Mouse (Mus musculus) bone marrow, adult 2 months (tissue): ENCODE results near the gene Maml3. TPM values are rescaled to one million over a fixed set of nuclear protein-coding genes. Genes with fewer than 3 reads are reported as not detected.

Experiments
- H3K27ac ChIP-seq: fragments of 200-500 bp; 2 replicates; pipeline ENCODE4 v1.5.1; 2012; ENCODE audit warnings: low read depth, mild to moderate bottlenecking, control low read depth, inconsistent platforms, low read length; ENCODE audit not compliant: control insufficient read depth, poor library complexity, insufficient read depth
- H3K4me1 ChIP-seq: fragments of 200-500 bp; 2 replicates; pipeline ENCODE4 v1.6.1; 2011; ENCODE audit warnings: low read length; ENCODE audit not compliant: control insufficient read depth, insufficient read depth
- H3K4me3 ChIP-seq: fragments of 200-500 bp; replicated peaks from 2 replicates; pipeline ENCODE3; 2011; ENCODE audit warnings: mild to moderate bottlenecking, low read depth, low read length, control low read depth; ENCODE audit not compliant: control insufficient read depth
- CTCF ChIP-seq: fragments of 200-500 bp; IDR thresholded peaks from 2 replicates; pipeline ENCODE4 v1.5.1; 2011; ENCODE audit warnings: low read length, control low read depth; ENCODE audit not compliant: control insufficient read depth, insufficient read depth
- POLR2A ChIP-seq: fragments of 200-500 bp; IDR thresholded peaks from 2 replicates; pipeline ENCODE4 v1.6.1; 2011; ENCODE audit warnings: low read depth, mild to moderate bottlenecking, control low read depth, low read length, borderline replicate concordance; ENCODE audit not compliant: control insufficient read depth
- WGBS: fragments of 180-500 bp; shearing (Covaris S2); methylation state at CpG from one replicate; pipeline ENCODE4 v1.1.7; 2018; 5-methylcytosine and 5-hydroxymethylcytosine counted together
- polyA plus RNA-seq: library from polyadenylated mRNA; stranded (reverse); fragments of >200 nt; gene quantifications from 2 replicates; pipeline ENCODE4 v1.2.4, GENCODE M21; 2011; ENCODE audit warnings: low replicate concordance; ENCODE audit not compliant: missing spikeins, insufficient read depth, insufficient read length

Gene Maml3
- polyA plus RNA-seq, 1 experiment = 4.9 TPM

DNA sequence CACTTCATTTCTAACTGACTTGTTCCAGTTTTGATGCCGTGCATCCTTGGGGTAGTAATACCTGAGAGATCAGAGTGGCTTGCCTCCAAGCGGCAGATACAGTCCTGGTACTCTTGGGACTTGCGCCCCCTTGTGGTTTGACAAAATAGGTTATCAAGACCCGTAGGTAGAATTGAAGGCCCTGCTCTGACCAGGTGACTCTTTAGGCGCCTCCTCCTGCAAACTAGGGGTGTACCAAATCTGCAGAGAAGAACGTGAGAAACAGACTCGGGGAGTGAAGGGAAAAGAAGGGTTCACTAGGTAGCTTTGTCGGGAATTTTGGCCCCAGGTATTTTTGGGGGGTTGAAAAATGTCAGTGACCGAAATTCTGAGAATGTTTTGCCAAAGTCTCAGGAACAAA is 452.6 kb downstream of the Maml3 start:
- TF ChIP-seq POLR2A = no peak
- peak; percentile 76 for TF ChIP-seq CTCF
- Histone ChIP-seq H3K4me3 (peak overlapping the region; percentile 0), H3K4me1 (peaks cover 6% of the 10 kb centered on the region; the same call in 1 of the 2 replicates), H3K27ac (peak overlapping the region; percentile 80)
- under 1% methylated on average over 9 of the region's 9 CpGs for WGBS

DNA sequence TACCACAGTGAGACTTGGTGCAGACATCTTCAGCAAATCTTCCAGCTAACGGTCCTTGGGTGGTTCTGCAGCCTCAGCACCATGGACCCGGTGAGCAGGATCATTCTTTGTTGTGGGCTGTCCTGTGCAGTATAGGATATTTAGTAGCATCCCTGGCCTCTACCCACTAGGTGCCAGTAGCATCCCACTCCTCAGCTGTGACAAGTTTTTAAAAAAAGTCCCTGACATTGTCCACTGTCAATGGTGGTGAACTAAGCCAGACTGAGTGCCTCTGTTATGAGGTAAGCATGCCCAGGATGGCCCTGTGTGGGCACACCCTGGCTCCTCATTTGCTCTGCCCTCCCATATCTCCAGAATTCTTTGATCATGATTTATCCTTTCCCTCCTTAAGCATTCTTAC is 453.7 kb downstream of the Maml3 start:
- 78% methylated on average over 2 of the region's 2 CpGs for WGBS
- Histone ChIP-seq H3K4me3 (no peak overlapping the region), H3K27ac (no peak overlapping the region), H3K4me1 (peaks cover 6% of the 10 kb centered on the region; the same call in 1 of the 2 replicates)
- no peak for TF ChIP-seq POLR2A
- TF ChIP-seq CTCF = peak; percentile 23; the same call in 1 of the 2 replicates

DNA sequence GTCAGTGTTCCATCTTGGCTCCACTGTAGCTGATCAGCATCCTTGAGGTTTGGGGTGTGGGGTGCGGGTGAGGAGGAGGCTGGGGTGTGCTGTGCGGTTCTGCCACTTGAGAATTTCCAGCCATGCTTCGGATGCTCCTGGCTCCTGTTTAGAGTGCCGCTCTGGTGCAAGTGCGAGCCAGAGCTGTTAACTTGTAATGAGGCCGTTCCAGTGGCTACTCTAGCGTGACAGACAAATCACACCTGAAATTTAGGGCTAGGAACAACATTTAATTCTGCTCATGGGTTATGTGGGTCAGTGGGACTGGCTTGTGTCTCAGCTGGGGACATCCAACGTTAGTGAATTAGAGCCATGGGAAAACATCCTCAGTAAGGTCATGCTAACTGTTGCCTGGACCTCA is 454.9 kb downstream of the Maml3 start:
- H3K4me1 ChIP-seq = peaks cover 3% of the 10 kb centered on the region; the same call in 1 of the 2 replicates
- WGBS = 84% methylated on average over 8 of the region's 8 CpGs
- TF ChIP-seq POLR2A (no peak), CTCF (no peak)
- H3K4me3 ChIP-seq = no peak overlapping the region
- H3K27ac ChIP-seq = no peak overlapping the region

DNA sequence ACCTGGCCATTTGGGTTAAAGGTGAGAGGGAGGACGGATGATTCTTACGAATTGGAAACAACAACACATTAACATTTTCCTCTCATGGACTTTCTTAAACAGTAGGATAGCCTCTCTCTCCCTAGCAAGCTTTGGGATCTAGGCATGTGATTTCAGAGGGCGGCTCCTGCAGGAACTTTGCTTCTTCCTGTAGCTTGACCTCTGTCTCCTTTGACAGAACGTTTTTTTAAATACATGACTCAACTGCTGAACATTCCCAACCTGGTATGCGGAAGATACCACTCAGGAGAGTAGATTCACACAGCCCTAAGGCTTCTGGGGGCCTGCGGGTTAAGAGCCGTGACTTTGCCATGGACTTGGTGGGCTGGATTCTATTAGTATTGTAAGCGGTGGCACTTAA is 455.4 kb downstream of the Maml3 start:
- Histone ChIP-seq H3K4me1 (peaks cover 3% of the 10 kb centered on the region; the same call in 1 of the 2 replicates), H3K27ac (no peak overlapping the region), H3K4me3 (no peak overlapping the region)
- no peak for TF ChIP-seq POLR2A
- TF ChIP-seq CTCF = no peak
- 83% methylated on average over 8 of the region's 8 CpGs for WGBS

DNA sequence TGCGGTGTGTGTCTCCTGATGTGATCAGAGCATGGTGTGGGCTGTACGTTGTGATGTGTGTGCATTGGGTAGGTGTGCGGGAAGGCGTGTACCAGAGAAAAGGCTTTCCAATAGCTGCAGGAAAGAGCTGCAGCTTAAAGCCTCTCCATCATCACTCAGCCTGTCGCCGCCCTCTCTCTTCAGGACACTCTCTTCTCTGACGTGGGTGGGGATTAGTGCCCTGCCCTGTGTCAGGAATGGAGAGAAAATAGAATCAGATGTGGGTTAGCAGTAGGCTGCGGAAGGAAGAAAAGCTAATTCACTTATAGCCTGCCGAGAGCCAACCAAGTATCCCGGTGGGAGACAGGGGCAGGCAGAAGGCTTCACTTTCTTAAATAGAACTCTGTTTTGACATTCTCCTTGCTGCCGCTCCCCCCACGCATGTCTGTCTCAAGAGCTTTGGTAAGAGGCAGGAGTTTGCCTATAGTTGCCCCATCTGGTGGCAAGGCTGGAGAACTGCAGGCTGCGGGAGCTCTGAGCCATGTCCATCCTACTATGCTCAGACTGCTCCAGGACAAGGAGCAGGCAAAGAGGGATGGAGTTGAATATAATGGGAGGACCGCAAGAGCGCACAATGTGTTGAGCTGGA is 456.7 kb downstream of the Maml3 start:
- TF ChIP-seq POLR2A = no peak
- TF ChIP-seq CTCF = peak; percentile 88
- no peak overlapping the region for H3K4me3 ChIP-seq
- WGBS = 43% methylated on average over 15 of the region's 15 CpGs
- H3K4me1 ChIP-seq = no peaks in the 10 kb centered on the region; the same call in 1 of the 2 replicates
- H3K27ac ChIP-seq = no peak overlapping the region

DNA sequence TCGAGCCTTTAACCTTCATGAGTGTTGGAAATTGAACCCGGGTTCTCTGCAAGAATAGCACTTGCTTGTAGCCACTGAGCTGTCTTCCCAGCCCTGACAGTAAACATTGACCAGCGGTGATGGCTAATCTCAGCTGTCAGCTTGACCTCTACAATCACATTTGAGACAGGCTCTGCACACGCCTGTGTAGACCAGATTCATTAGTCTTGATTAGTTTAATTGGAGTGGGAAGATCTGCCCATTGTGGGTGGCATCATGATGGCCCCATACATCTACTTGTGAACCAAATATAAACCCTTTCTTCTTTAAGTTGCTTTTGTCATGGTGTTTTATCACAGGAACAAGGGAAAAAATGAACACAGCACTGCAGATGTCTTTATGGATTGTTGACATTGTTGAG is 457.5 kb downstream of the Maml3 start:
- 86% methylated on average over 4 of the region's 4 CpGs for WGBS
- no peaks in the 10 kb centered on the region; the same call in 1 of the 2 replicates for H3K4me1 ChIP-seq
- TF ChIP-seq CTCF = no peak
- TF ChIP-seq POLR2A = no peak
- no peak overlapping the region for H3K4me3 ChIP-seq
- H3K27ac ChIP-seq = no peak overlapping the region

DNA sequence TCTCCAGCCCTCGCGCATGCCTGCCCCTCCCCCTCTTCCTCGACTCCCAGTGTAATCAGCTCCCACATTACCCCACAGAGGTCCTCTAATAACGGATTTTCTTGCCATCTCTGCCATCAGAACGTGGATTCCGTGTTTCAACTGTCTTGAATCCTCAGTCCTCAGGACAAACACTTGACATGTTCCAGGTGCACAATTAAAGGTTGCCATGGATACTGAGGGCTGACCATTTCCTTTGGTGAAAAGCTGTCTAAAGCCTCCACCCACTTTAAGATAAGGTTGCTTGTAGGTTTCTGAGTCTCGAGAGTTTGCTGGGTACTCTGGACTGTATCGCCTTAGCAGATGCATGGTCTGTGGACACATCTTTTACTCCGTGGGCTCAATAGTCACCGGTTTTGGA is 458.6 kb downstream of the Maml3 start:
- Histone ChIP-seq H3K4me3 (no peak overlapping the region), H3K4me1 (no peaks in the 10 kb centered on the region; the same call in 1 of the 2 replicates), H3K27ac (no peak overlapping the region)
- 69% methylated on average over 10 of the region's 10 CpGs for WGBS
- TF ChIP-seq POLR2A (no peak), CTCF (no peak)

DNA sequence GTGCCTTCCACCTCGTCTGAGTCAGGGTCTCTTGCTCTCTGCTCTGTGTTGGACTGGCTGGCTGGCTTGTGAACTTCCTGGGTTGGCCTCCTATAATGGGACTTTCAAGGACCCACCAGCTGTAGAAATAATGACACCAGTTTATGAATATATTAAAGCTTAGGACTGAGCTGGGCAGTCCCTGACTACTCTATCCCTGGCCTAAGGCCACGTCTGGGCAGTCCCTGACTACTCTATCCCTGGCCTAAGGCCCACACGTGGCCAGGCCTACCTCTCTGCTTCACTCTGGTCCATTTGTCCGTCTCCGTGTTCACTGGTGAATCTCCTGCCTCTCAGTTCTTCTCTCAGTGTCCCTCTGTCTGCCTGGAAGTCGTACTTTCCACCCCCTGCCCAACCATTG is 459.4 kb downstream of the Maml3 start:
- 82% methylated on average over 6 of the region's 6 CpGs for WGBS
- Histone ChIP-seq H3K4me1 (no peaks in the 10 kb centered on the region; the same call in 1 of the 2 replicates), H3K27ac (no peak overlapping the region), H3K4me3 (no peak overlapping the region)
- TF ChIP-seq CTCF (no peak), POLR2A (no peak)
